Comparison of ENCODE assay signal across 1 mouse cellular context in the genomic region with DNA sequence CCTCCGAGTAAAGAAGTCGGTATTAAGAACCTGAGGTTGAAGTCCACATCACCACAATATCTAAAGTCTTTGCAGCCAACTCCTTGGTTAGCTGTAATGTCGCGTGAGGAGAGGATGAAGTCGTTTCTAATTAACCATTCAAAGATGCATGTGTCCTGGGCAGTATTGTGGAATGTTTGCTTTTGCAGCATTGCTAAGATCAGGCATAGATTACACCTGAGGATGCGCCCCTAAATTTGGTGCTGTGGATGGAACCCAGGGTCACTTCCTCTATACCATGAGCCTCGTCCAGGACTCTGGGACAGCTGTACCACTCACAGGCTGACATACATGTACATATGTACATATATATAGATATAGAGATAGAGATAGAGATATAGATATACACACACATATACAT.
TF ChIP-seq lines count a peak whose summit lies in the region.

No protein-coding gene starts in this region.

TF ChIP-seq in CH12.LX, 34 proteins besides CTCF, POLR2A, EP300 and RAD21 (continued from another document):
- TF ChIP-seq CHD1 (IDR thresholded peaks at IDR 0.05; ENCODE audit: low read depth, low read length): no peak
- no peak for TF ChIP-seq GABPA (IDR thresholded peaks at IDR 0.05; ENCODE audit: insufficient replicate concordance, low read depth, low read length)
- TF ChIP-seq ZNF384 (IDR thresholded peaks at IDR 0.05; ENCODE audit: low read depth, low read length): no peak
- TF ChIP-seq ELF1 (IDR thresholded peaks at IDR 0.05; ENCODE audit: low read depth, low read length): no peak
